Mouse (Mus musculus) kidney, embryonic 14.5 days (tissue): Measurements from ENCODE around the gene Camta1. TPM values are rescaled to one million over a fixed set of nuclear protein-coding genes. Genes with fewer than 3 reads are reported as not detected.
A peak's percentile ranks its signal among the peaks of the same experiment; 100 is the strongest.

Experiments
- ATAC-seq: fragments of 200-750 bp; cut with Nextera tagmentation; 2 replicates; pipeline ENCODE4 v1.8.0; 2017; ENCODE audit warnings: moderate number of reproducible peaks, mild to moderate bottlenecking, moderate TSS enrichment, moderate library complexity; ENCODE audit not compliant: low FRiP score, low TSS enrichment
- H3K27ac ChIP-seq: fragments of 300-500 bp; sonication (generic); 2 replicates; pipeline ENCODE4 v1.5.1; 2014; ENCODE audit warnings: low read depth, mild to moderate bottlenecking, low read length, moderate library complexity, mixed read lengths
- H3K27me3 ChIP-seq: fragments of 300-500 bp; sonication (generic); 2 replicates; pipeline ENCODE4 v1.6.1; 2014; ENCODE audit warnings: mild to moderate bottlenecking, low read length; ENCODE audit not compliant: control insufficient read depth, insufficient read depth
- H3K36me3 ChIP-seq: fragments of 300-500 bp; sonication (generic); 2 replicates; pipeline ENCODE4 v1.6.1; 2014; ENCODE audit warnings: low read length, mixed read lengths; ENCODE audit not compliant: control insufficient read depth, insufficient read depth
- H3K4me1 ChIP-seq: fragments of 300-500 bp; sonication (generic); 2 replicates; pipeline ENCODE4 v1.6.1; 2014; ENCODE audit warnings: low read length, mixed read lengths; ENCODE audit not compliant: control insufficient read depth, insufficient read depth
- H3K4me2 ChIP-seq: fragments of 300-500 bp; sonication (generic); replicated peaks from 2 replicates; pipeline ENCODE4 v1.6.1; 2014; ENCODE audit warnings: low read depth, mild to moderate bottlenecking, low read length
- H3K4me3 ChIP-seq: fragments of 300-500 bp; sonication (generic); 2 replicates; pipeline ENCODE4 v1.5.1; 2014; ENCODE audit warnings: mild to moderate bottlenecking, low read length
- H3K9ac ChIP-seq: fragments of 300-500 bp; sonication (generic); 2 replicates; pipeline ENCODE4 v1.6.1; 2014; ENCODE audit warnings: low read depth, mild to moderate bottlenecking, low read length, moderate library complexity
- H3K9me3 ChIP-seq: fragments of 300-500 bp; sonication (generic); 2 replicates; pipeline ENCODE4 v1.6.1; 2016; ENCODE audit warnings: low read length; ENCODE audit not compliant: control insufficient read depth
- WGBS: fragments of 180-500 bp; shearing (Covaris S2); extraction: QIAGEN DNeasy Blood & Tissue Kit; methylation state at CpG from one replicate; pipeline ENCODE4 v1.1.7; 2014; 5-methylcytosine and 5-hydroxymethylcytosine counted together
- polyA plus RNA-seq: library from polyadenylated mRNA; unstranded; fragments of >200 nt; fragmentation: Nextera tagmentation; extraction: Ambion mirVana; gene quantifications from 2 replicates; pipeline ENCODE4 v1.2.1, GENCODE M21; 2014

The Camta1 gene
- polyA plus RNA-seq, 1 experiment from 2014 or later, result 107 TPM

DNA sequence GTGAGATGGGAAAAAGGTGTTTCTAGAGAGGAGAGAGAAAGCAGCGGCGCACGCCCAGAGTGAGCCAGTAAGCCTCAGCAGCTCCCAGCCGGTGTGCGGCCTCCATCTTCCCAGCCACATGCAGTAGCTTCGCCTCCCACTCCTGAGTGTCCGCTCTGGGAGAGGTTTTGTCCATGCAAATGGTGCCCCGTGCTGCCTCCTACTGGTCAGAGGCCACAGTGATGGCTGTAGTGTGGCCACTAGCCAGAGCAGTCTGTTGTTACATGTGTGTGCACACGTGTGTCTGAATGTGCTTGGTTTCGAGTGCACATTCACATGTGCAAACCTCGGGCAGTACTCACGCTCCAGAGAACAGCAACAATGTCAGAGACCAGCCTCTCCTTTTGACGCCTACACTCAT is 103.3 kb downstream of the Camta1 start:
- Histone ChIP-seq H3K9me3 (no peaks in the 10 kb centered on the region), H3K36me3 (no peaks in the 10 kb centered on the region), H3K4me1 (peaks cover 11% of the 10 kb centered on the region; the same call in 1 of the 2 replicates), H3K4me2 (no peak overlapping the region), H3K27me3 (no peaks in the 10 kb centered on the region), H3K4me3 (no peak overlapping the region), H3K27ac (no peak overlapping the region), H3K9ac (no peak overlapping the region)
- no peak for ATAC-seq
- WGBS, result 91% methylated on average over 13 of the region's 13 CpGs

DNA sequence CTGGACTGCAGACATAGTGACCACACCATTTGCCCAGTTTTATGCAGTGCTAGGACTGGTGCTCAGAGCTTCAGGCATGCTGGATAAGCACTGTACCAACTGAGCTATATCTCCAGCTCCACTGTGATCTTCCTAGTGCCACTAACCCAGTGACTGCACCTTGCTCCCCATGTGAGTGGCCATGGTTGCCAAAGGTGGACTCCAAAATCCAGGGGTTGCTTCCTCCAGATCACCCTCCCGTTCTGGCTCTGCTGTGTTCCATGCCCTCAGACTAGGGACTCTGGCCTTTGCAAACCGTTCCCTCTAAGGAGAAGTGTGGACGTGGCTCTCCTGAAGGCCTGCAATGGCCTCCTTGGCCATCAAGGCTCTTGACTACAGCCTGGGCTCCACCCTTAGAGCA is 104.4 kb downstream of the Camta1 start:
- H3K27ac ChIP-seq, result no peak overlapping the region
- no peaks in the 10 kb centered on the region for H3K27me3 ChIP-seq
- no peaks in the 10 kb centered on the region for H3K36me3 ChIP-seq
- no peak for ATAC-seq
- H3K9ac ChIP-seq, result no peak overlapping the region
- WGBS, result 91% methylated on average over 3 of the region's 3 CpGs
- peaks cover 11% of the 10 kb centered on the region; the same call in 1 of the 2 replicates for H3K4me1 ChIP-seq
- H3K4me2 ChIP-seq, result no peak overlapping the region
- no peaks in the 10 kb centered on the region for H3K9me3 ChIP-seq
- H3K4me3 ChIP-seq, result no peak overlapping the region

- Histone ChIP-seq H3K9ac (no peak overlapping the region), H3K36me3 (no peaks in the 10 kb centered on the region), H3K9me3 (no peaks in the 10 kb centered on the region), H3K27me3 (no peaks in the 10 kb centered on the region), H3K4me3 (no peak overlapping the region), H3K4me2 (no peak overlapping the region), H3K27ac (no peak overlapping the region), H3K4me1 (peaks cover 11% of the 10 kb centered on the region; the same call in 1 of the 2 replicates)
- ATAC-seq, result peak; percentile 25; the same call in 1 of the 2 replicates
- WGBS, result 23% methylated on average over 10 of the region's 10 CpGs
Measured at GRCm38 (mm10) chr4:151756400-151756799, 105.3 kb downstream of the Camta1 start.

- Histone ChIP-seq H3K9ac (no peak overlapping the region), H3K4me3 (no peak overlapping the region), H3K4me1 (peaks cover 11% of the 10 kb centered on the region; the same call in 1 of the 2 replicates), H3K36me3 (no peaks in the 10 kb centered on the region), H3K27me3 (no peaks in the 10 kb centered on the region), H3K27ac (no peak overlapping the region), H3K4me2 (no peak overlapping the region), H3K9me3 (no peaks in the 10 kb centered on the region)
- no peak for ATAC-seq
- WGBS, result 65% methylated on average over 10 of the region's 10 CpGs
Measured at GRCm38 (mm10) chr4:151753231-151753630, 108.4 kb downstream of the Camta1 start.

DNA sequence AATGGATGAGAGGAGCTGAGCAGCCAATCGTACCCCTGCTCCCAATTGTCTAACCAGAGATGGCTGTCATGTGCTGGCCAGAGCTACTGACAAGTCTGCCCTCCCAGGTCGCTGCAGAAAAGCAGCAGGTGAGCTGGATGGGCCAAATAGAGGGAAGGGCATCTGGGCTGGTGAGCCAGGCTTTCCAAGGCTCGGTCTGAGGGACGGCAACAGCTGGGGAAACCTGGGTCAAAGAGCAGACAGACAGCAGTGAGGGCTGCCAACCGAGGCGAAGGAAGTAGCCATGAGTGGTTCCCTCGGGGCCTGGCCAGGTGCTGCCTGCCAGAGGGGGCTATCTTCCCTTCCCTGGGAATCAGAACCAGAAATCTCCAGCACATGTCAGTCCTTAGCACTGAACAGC is 109.1 kb downstream of the Camta1 start:
- H3K9ac ChIP-seq, result no peak overlapping the region
- H3K4me1 ChIP-seq, result peaks cover 11% of the 10 kb centered on the region; the same call in 1 of the 2 replicates
- no peaks in the 10 kb centered on the region for H3K36me3 ChIP-seq
- H3K4me2 ChIP-seq, result no peak overlapping the region
- H3K27ac ChIP-seq, result no peak overlapping the region
- ATAC-seq, result no peak
- no peaks in the 10 kb centered on the region for H3K27me3 ChIP-seq
- no peak overlapping the region for H3K4me3 ChIP-seq
- 46% methylated on average over 7 of the region's 7 CpGs for WGBS
- H3K9me3 ChIP-seq, result no peaks in the 10 kb centered on the region

DNA sequence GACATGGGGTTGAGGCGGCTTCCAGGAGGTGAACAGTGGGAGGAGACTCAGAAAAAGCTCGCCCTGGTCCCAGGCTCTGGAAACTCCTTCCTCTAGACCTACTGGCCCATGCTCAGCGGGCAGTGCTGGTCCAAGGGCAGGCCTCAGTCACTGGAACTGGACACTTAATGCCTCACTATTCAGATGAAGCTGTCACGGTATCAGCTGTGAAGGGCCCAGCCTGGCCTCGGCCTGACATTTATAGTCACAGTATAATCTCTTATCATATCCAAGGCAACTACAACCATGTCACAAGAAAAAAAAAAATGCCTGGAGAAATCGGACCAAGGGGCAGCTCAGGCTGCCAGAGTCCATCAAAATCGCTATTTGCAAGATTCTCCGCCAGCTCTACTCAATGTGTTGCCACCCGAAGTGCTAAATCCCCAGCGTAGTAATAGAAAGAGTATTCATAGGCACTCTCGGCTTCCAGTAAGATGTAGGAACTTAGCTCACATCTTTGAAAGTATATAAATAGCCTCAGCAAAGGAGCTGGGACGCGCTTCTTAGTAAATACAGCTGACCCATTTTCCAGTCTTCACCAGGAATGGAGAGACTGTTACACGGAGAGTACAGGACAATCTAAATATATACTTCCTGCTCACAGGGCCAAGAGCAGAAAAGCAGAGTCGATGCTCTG is 110.3 kb downstream of the Camta1 start:
- no peak overlapping the region for H3K9ac ChIP-seq
- 85% methylated on average over 15 of the region's 15 CpGs for WGBS
- H3K4me2 ChIP-seq, result no peak overlapping the region
- H3K4me1 ChIP-seq, result peaks cover 7% of the 10 kb centered on the region; the same call in 1 of the 2 replicates
- H3K9me3 ChIP-seq, result no peaks in the 10 kb centered on the region
- no peak for ATAC-seq
- H3K36me3 ChIP-seq, result no peaks in the 10 kb centered on the region
- H3K4me3 ChIP-seq, result no peak overlapping the region
- H3K27me3 ChIP-seq, result no peaks in the 10 kb centered on the region
- no peak overlapping the region for H3K27ac ChIP-seq

DNA sequence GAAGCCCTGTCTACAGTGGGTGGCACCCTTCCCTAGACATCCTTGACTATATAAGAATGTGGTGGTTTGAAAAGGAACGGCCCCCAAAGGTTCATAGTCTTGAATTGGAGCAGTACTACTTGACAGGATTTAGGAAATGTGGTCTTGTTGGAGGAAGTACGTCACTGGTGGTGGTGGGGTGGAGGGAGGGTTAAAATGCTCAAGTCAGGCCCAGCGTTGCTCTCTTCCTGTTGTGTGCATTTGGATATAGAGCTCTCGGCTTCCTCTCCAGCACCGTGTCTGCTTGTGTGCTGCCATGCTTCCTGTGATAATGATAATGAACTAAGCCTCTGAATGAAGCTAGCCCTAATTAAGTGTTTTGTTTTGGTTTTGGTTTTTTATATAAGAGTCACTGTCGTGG is 114.0 kb downstream of the Camta1 start:
- Histone ChIP-seq H3K4me3 (no peak overlapping the region), H3K9ac (no peak overlapping the region), H3K27me3 (no peaks in the 10 kb centered on the region), H3K4me2 (no peak overlapping the region), H3K27ac (no peak overlapping the region), H3K4me1 (peaks cover under 1% of the 10 kb centered on the region; the same call in 1 of the 2 replicates), H3K36me3 (no peaks in the 10 kb centered on the region), H3K9me3 (no peaks in the 10 kb centered on the region)
- no peak for ATAC-seq
- WGBS, result 78% methylated on average over 6 of the region's 6 CpGs

DNA sequence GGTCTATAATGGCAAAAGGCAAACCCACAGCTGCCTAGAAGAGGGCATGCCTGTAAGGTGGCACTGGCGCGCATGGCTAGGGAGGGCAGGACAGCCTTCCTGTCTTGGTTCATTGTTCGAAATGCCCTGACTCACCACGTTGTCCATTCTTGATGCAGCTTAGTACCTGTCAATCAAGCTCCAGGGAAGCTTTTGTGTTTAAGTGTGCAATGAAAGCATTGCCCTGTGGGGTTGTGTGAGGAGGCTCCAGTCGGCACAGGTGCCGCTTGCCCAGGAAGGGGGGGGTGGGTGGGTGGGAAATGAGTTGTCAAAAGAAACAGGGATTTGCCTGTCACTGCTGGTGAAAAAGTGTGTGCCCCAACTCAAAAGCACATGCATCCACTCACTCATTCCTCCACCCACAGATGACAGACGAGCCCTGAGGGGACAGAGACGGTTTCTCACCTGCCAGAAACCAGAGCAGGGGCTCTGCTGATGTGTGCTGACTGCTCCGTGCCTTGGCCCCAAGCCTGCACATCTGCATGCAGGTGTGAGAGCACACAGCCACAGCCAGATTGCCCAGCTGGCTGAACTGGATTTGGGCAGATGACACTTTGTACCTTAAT is 115.6 kb downstream of the Camta1 start:
- peaks cover 6% of the 10 kb centered on the region; the same call in 1 of the 2 replicates for H3K4me1 ChIP-seq
- ATAC-seq, result no peak
- 77% methylated on average over 9 of the region's 9 CpGs for WGBS
- no peaks in the 10 kb centered on the region for H3K9me3 ChIP-seq
- no peak overlapping the region for H3K4me3 ChIP-seq
- H3K27me3 ChIP-seq, result no peaks in the 10 kb centered on the region
- no peak overlapping the region for H3K4me2 ChIP-seq
- no peak overlapping the region for H3K27ac ChIP-seq
- H3K9ac ChIP-seq, result no peak overlapping the region
- H3K36me3 ChIP-seq, result no peaks in the 10 kb centered on the region
